Mouse (Mus musculus) CH12.LX (cell line): ENCODE results near the gene Xpnpep3. TPM values are rescaled to one million over a fixed set of nuclear protein-coding genes. Genes with fewer than 3 reads are reported as not detected.

Experiments
- DNase-seq: peaks from one replicate; pipeline ENCODE4 v3.0.0-alpha.2; 2013; ENCODE audit errors: extremely low read depth
- H3K27ac ChIP-seq: 2 replicates; pipeline ENCODE4 v1.5.1; 2012; ENCODE audit warnings: low read depth, mild to moderate bottlenecking, control low read depth, moderate library complexity; ENCODE audit not compliant: insufficient read depth
- H3K27me3 ChIP-seq: replicated peaks from 2 replicates; pipeline ENCODE3; 2012; ENCODE audit warnings: inconsistent platforms
- H3K36me3 ChIP-seq, 2 experiments: replicated peaks in 1 of 2; 2 replicates each; pipeline versions ENCODE3 to v1.6.1; 2012; ENCODE audit warnings: inconsistent platforms in 1 of 2, low read length in 1 of 2, mild to moderate bottlenecking in 1 of 2, mixed read lengths in 1 of 2, moderate library complexity in 1 of 2; ENCODE audit not compliant: control insufficient read depth in 1 of 2, insufficient read depth in 1 of 2
- H3K4me1 ChIP-seq, 2 experiments: 2 replicates each; pipeline ENCODE4 v1.6.1; 2012; ENCODE audit warnings: inconsistent platforms in 1 of 2, moderate library complexity in 1 of 2; ENCODE audit not compliant: insufficient read depth in 2 of 2, control insufficient read depth in 1 of 2
- H3K4me2 ChIP-seq: 2 replicates; pipeline ENCODE4 v1.6.1; 2012; ENCODE audit warnings: low read depth, mild to moderate bottlenecking, control low read depth; ENCODE audit not compliant: poor library complexity, insufficient read depth, severe bottlenecking
- H3K4me3 ChIP-seq, 3 experiments: fragments of 150-350 bp in 1 of 3; sonication (generic) in 1 of 3; replicated peaks in 1 of 3; 2 replicates each; pipeline versions ENCODE3 to v1.5.1; 2011 to 2012; ENCODE audit warnings: low read depth in 2 of 3, low read length in 2 of 3, mild to moderate bottlenecking in 2 of 3, moderate library complexity in 2 of 3, control low read depth in 1 of 3, improper control_type of control experiment in 1 of 3, inconsistent platforms in 1 of 3, mixed read lengths in 1 of 3; ENCODE audit not compliant: poor library complexity in 1 of 3
- H3K79me2 ChIP-seq: replicated peaks from 2 replicates; pipeline ENCODE4 v1.6.1; 2012; ENCODE audit warnings: mild to moderate bottlenecking, moderate library complexity; ENCODE audit not compliant: control insufficient read depth, poor library complexity, insufficient read depth, severe bottlenecking; ENCODE audit errors: extremely low read depth
- H3K9ac ChIP-seq: 2 replicates; pipeline ENCODE4 v1.6.1; 2012; ENCODE audit warnings: low read depth, mild to moderate bottlenecking, control low read depth, moderate library complexity; ENCODE audit not compliant: insufficient read depth
- H3K9me3 ChIP-seq: replicated peaks from 2 replicates; pipeline ENCODE3; 2012; ENCODE audit warnings: low read length, inconsistent platforms, mixed read lengths
- CHD1 ChIP-seq: IDR thresholded peaks from 2 replicates; pipeline ENCODE4 v1.6.1; 2012; ENCODE audit warnings: low read depth, low read length, improper control_type of control experiment, inconsistent platforms
- CHD2 ChIP-seq: IDR thresholded peaks from 2 replicates; pipeline ENCODE4 v1.6.1; 2011; ENCODE audit warnings: low read length, improper control_type of control experiment
- ELF1 ChIP-seq: IDR thresholded peaks from 2 replicates; pipeline ENCODE4 v1.6.1; 2014; ENCODE audit warnings: low read depth, mild to moderate bottlenecking, inconsistent platforms, low read length, improper control_type of control experiment
- EP300 ChIP-seq: IDR thresholded peaks from 2 replicates; pipeline ENCODE4 v1.6.1; 2011; ENCODE audit warnings: low read length, improper control_type of control experiment
- ETS1 ChIP-seq: conservative IDR thresholded peaks from 2 replicates; pipeline ENCODE4 v1.6.1; 2012; ENCODE audit warnings: low read depth, mild to moderate bottlenecking, inconsistent platforms, low read length, improper control_type of control experiment, moderate library complexity
- GABPA ChIP-seq: IDR thresholded peaks from 2 replicates; pipeline ENCODE4 v1.6.1; 2012; ENCODE audit warnings: low read depth, low read length, improper control_type of control experiment, inconsistent platforms; ENCODE audit not compliant: insufficient replicate concordance
- JUN ChIP-seq: IDR thresholded peaks from 2 replicates; pipeline ENCODE4 v1.6.1; 2011; ENCODE audit warnings: low read depth, mild to moderate bottlenecking, low read length, improper control_type of control experiment, moderate library complexity; ENCODE audit not compliant: insufficient read depth
- JUND ChIP-seq: conservative IDR thresholded peaks from 2 replicates; pipeline ENCODE4 v1.6.1; 2011; ENCODE audit warnings: low read depth, low read length, improper control_type of control experiment
- MAZ ChIP-seq: IDR thresholded peaks from 2 replicates; pipeline ENCODE4 v1.6.1; 2012; ENCODE audit warnings: low read depth, mild to moderate bottlenecking, inconsistent platforms, low read length, improper control_type of control experiment, moderate library complexity
- MEF2A ChIP-seq: IDR thresholded peaks from 2 replicates; pipeline ENCODE4 v1.6.1; 2014; ENCODE audit warnings: low read depth, mild to moderate bottlenecking, inconsistent platforms, low read length, improper control_type of control experiment, borderline replicate concordance
- MXI1 ChIP-seq: IDR thresholded peaks from 2 replicates; pipeline ENCODE4 v1.6.1; 2011; ENCODE audit warnings: mild to moderate bottlenecking, low read depth, low read length, improper control_type of control experiment
- MYC ChIP-seq: IDR thresholded peaks from 2 replicates; pipeline ENCODE4 v1.6.1; 2011; ENCODE audit warnings: low read depth, mild to moderate bottlenecking, improper control_type of control experiment, low read length
- NELFE ChIP-seq: IDR thresholded peaks from 2 replicates; pipeline ENCODE4 v1.6.1; 2011; ENCODE audit warnings: low read depth, low read length, improper control_type of control experiment
- PAX5 ChIP-seq: IDR thresholded peaks from 2 replicates; pipeline ENCODE4 v1.6.1; 2012; ENCODE audit warnings: low read length, inconsistent platforms, mixed read lengths
- POLR2A ChIP-seq: IDR thresholded peaks from 2 replicates; pipeline ENCODE4 v1.6.1; 2011; ENCODE audit warnings: low read depth, mild to moderate bottlenecking, improper control_type of control experiment, low read length
- POLR2AphosphoS2 ChIP-seq: IDR thresholded peaks from 2 replicates; pipeline ENCODE4 v1.6.1; 2011; ENCODE audit warnings: low read depth, low read length, improper control_type of control experiment
- SIN3A ChIP-seq: IDR thresholded peaks from 2 replicates; pipeline ENCODE4 v1.6.1; 2012; ENCODE audit warnings: low read length, improper control_type of control experiment, inconsistent platforms
- TBP ChIP-seq: conservative IDR thresholded peaks from 2 replicates; pipeline ENCODE4 v1.6.1; 2011; ENCODE audit warnings: low read depth, low read length, improper control_type of control experiment
- USF1 ChIP-seq: IDR thresholded peaks from 2 replicates; pipeline ENCODE4 v1.6.1; 2014; ENCODE audit warnings: low read depth, mild to moderate bottlenecking, inconsistent platforms, low read length, improper control_type of control experiment
- ZC3H11A ChIP-seq: IDR thresholded peaks from 2 replicates; pipeline ENCODE4 v1.6.1; 2012; ENCODE audit warnings: low read depth, mild to moderate bottlenecking, inconsistent platforms, low read length, improper control_type of control experiment
- ZNF384 ChIP-seq: IDR thresholded peaks from 2 replicates; pipeline ENCODE4 v1.6.1; 2012; ENCODE audit warnings: low read depth, low read length, improper control_type of control experiment, inconsistent platforms
- dilution Hi-C: fragments of 300-500 bp; cut with MboI; formaldehyde crosslinking; loops from 2 replicates; pipeline ENCODE4 v1.14.3; 2020; ENCODE audit warnings: low sequenced_read_pairs; ENCODE audit not compliant: extremely low pct_unique_long_range_greater_than_20kb, extremely low pct_ligation_motif_present
- in situ Hi-C: fragments of 300-500 bp; cut with MboI; formaldehyde crosslinking; loops from 3 replicates; pipeline ENCODE4 v1.14.3; 2019; ENCODE audit warnings: low sequenced_read_pairs, low pct_ligation_motif_present, low pct_unique_long_range_greater_than_20kb, mixed read lengths
- polyA plus RNA-seq: library from polyadenylated mRNA; unstranded; fragments of >175 nt; gene quantifications from 2 replicates; pipeline ENCODE4 v1.2.1, GENCODE M21; 2012; ENCODE audit warnings: low read depth; ENCODE audit not compliant: insufficient read length
- total RNA-seq, 2 experiments: library from RNA; depleted of rRNA; stranded (reverse); fragments of 300-350 nt in 1 of 2; fragments of >200 nt in 1 of 2; gene quantifications; 2 replicates each; pipeline ENCODE4 v1.2.3; 2012 to 2014

Gene Xpnpep3
- total and polyA plus RNA-seq, 3 experiments, result 4.3 to 6.0 (median 5.2) TPM

DNA sequence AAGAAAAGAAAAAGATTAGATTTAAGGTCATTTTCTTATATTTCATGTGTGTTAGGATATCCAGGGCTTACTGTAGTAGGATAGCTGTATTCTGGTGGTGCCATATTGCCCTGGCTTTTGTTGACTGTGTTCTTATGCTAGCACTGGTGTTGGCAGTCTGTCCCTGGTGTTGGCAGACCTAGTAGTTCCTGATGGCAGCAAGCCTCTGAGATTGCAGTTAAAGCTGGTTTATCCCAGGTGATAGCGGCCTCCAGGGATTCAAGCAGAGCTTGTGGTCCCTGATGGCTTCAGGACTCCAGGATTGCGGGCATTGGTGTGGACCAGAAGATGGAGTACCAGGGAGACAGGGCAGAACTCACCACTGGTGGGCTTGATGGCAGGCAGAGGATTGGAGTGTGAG lies 103.5 kb downstream of the Xpnpep3 start:
- no peaks in the 10 kb centered on the region for H3K36me3 ChIP-seq
- DNase-seq, result no peak
- TF ChIP-seq POLR2A (no peak), MEF2A (no peak), JUND (no peak), ZNF384 (no peak), ELF1 (no peak), CHD1 (no peak)
- H3K4me1 ChIP-seq, result no peaks in the 10 kb centered on the region
- no peak overlapping the region for H3K9ac ChIP-seq
- H3K4me3 ChIP-seq, result no peak overlapping the region
- no peak overlapping the region for H3K4me2 ChIP-seq
- in situ Hi-C loops, result no loop called here
- no peaks in the 10 kb centered on the region for H3K9me3 ChIP-seq
- H3K27ac ChIP-seq, result no peak overlapping the region
- no peaks in the 10 kb centered on the region for H3K27me3 ChIP-seq
- H3K79me2 ChIP-seq, result no peaks in the 10 kb centered on the region
- dilution Hi-C loops, result no loop called here

DNA sequence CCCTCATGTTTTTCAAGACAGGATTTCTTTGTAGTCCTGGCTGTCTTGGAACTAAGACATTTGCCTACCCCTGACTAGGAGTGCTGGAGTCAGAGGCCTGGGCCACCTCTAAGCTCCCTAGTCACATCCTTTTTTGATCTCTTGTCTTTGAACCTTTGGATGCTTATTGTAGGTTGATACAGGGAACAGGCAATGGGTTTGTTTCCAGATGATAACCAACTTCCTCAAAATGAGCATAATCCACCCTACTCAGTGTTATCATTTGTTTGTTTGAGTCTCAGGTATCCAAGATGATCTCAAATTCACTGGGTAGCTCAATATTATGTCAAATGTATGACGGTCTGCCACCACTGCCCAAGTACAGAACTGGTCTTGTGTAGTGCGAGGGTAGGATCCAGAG lies 104.1 kb downstream of the Xpnpep3 start:
- in situ Hi-C loops, result no loop called here
- no peak overlapping the region for H3K27ac ChIP-seq
- H3K9me3 ChIP-seq, result no peaks in the 10 kb centered on the region
- H3K79me2 ChIP-seq, result no peaks in the 10 kb centered on the region
- no peak overlapping the region for H3K9ac ChIP-seq
- DNase-seq, result no peak
- H3K36me3 ChIP-seq, result no peaks in the 10 kb centered on the region
- H3K4me3 ChIP-seq, result no peak overlapping the region
- H3K4me1 ChIP-seq, result no peaks in the 10 kb centered on the region
- H3K27me3 ChIP-seq, result no peaks in the 10 kb centered on the region
- no peak for TF ChIP-seq NELFE
- TF ChIP-seq ZC3H11A, result no peak
- no peak for TF ChIP-seq POLR2AphosphoS2
- no peak for TF ChIP-seq PAX5
- TF ChIP-seq ELF1, result no peak
- no peak for TF ChIP-seq GABPA
- TF ChIP-seq MYC, result no peak
- no peak for TF ChIP-seq CHD2
- TF ChIP-seq USF1, result no peak
- no peak for TF ChIP-seq JUN
- no peak for TF ChIP-seq MAZ
- TF ChIP-seq SIN3A, result no peak
- TF ChIP-seq JUND, result no peak
- no peak for TF ChIP-seq ZNF384
- TF ChIP-seq EP300, result no peak
- no peak for TF ChIP-seq TBP
- no peak for TF ChIP-seq ETS1
- TF ChIP-seq CHD1, result no peak
- no peak for TF ChIP-seq MXI1
- H3K4me2 ChIP-seq, result no peak overlapping the region
- dilution Hi-C loops, result no loop called here

Other genes starting within 250 kb of the Xpnpep3 start
- 7.3 and 8.2 TPM in 2 replicates for gene Mrtfa, start 209.4 kb upstream of the Xpnpep3 start, total RNA-seq (2012; rRNA removed)
- 4.1 and 4.6 TPM in 2 replicates for gene Mrtfa, start 209.4 kb upstream of the Xpnpep3 start, total RNA-seq (2014; rRNA removed)
- 20.1 and 23.2 TPM in 2 replicates for gene Mrtfa, start 209.4 kb upstream of the Xpnpep3 start, polyA plus RNA-seq
- gene Mchr1, start 164.6 kb upstream of the Xpnpep3 start, total RNA-seq (2012; rRNA removed), result not detected in 2 replicates
- not detected in 2 replicates for gene Mchr1, start 164.6 kb upstream of the Xpnpep3 start, total RNA-seq (2014; rRNA removed)
- not detected in 2 replicates for gene Mchr1, start 164.6 kb upstream of the Xpnpep3 start, polyA plus RNA-seq
- gene Slc25a17, start 39.3 kb upstream of the Xpnpep3 start, total RNA-seq (2012; rRNA removed), result 46.0 and 48.0 TPM in 2 replicates
- gene Slc25a17, start 39.3 kb upstream of the Xpnpep3 start, total RNA-seq (2014; rRNA removed), result 99.4 and 100 TPM in 2 replicates
- 69.6 and 76.9 TPM in 2 replicates for gene Slc25a17, start 39.3 kb upstream of the Xpnpep3 start, polyA plus RNA-seq
- gene St13, start 61 bp upstream of the Xpnpep3 start, total RNA-seq (2012; rRNA removed), result 192 and 231 TPM in 2 replicates
- 208 and 231 TPM in 2 replicates for gene St13, start 61 bp upstream of the Xpnpep3 start, total RNA-seq (2014; rRNA removed)
- 646 and 822 TPM in 2 replicates for gene St13, start 61 bp upstream of the Xpnpep3 start, polyA plus RNA-seq
- not detected in 2 replicates for gene Dnajb7, start 8.2 kb downstream of the Xpnpep3 start, total RNA-seq (2012; rRNA removed)
- not detected in 2 replicates for gene Dnajb7, start 8.2 kb downstream of the Xpnpep3 start, total RNA-seq (2014; rRNA removed)
- gene Dnajb7, start 8.2 kb downstream of the Xpnpep3 start, polyA plus RNA-seq, result not detected in 2 replicates
- gene Rbx1, start 66.2 kb downstream of the Xpnpep3 start, total RNA-seq (2012; rRNA removed), result 238 and 249 TPM in 2 replicates
- gene Rbx1, start 66.2 kb downstream of the Xpnpep3 start, total RNA-seq (2014; rRNA removed), result 177 and 178 TPM in 2 replicates
- gene Rbx1, start 66.2 kb downstream of the Xpnpep3 start, polyA plus RNA-seq, result 151 and 184 TPM in 2 replicates
- gene Ep300, start 185.2 kb downstream of the Xpnpep3 start, total RNA-seq (2012; rRNA removed), result 16.4 and 17.4 TPM in 2 replicates
- 4.7 and 5.9 TPM in 2 replicates for gene Ep300, start 185.2 kb downstream of the Xpnpep3 start, total RNA-seq (2014; rRNA removed)
- 23.1 and 33.2 TPM in 2 replicates for gene Ep300, start 185.2 kb downstream of the Xpnpep3 start, polyA plus RNA-seq